Mouse (Mus musculus) lung, embryonic 14.5 days (tissue): ENCODE measurements around the gene Cacng2. TPM values are rescaled to one million over a fixed set of nuclear protein-coding genes. Genes with fewer than 3 reads are reported as not detected.

Experiments used
- ATAC-seq: fragments of 200-750 bp; cut with Nextera tagmentation; 2 replicates; pipeline ENCODE4 v1.8.0; 2017; ENCODE audit warnings: mild to moderate bottlenecking, moderate TSS enrichment, moderate library complexity; ENCODE audit not compliant: insufficient read depth
- DNase-seq: peaks from one replicate; pipeline ENCODE4 v3.0.0-alpha.2; 2015
- H3K27ac ChIP-seq: fragments of 300-500 bp; sonication (generic); 2 replicates; pipeline ENCODE4 v1.5.1; 2014; ENCODE audit warnings: low read depth, mild to moderate bottlenecking, moderate library complexity
- H3K27me3 ChIP-seq: fragments of 300-500 bp; sonication (generic); 2 replicates; pipeline ENCODE4 v1.6.1; 2014; ENCODE audit warnings: low read length, control low read depth; ENCODE audit not compliant: insufficient read depth
- H3K36me3 ChIP-seq: fragments of 300-500 bp; sonication (generic); 2 replicates; pipeline ENCODE4 v1.6.1; 2014; ENCODE audit warnings: control low read depth; ENCODE audit not compliant: insufficient read depth
- H3K4me1 ChIP-seq: fragments of 300-500 bp; sonication (generic); 2 replicates; pipeline ENCODE4 v1.6.1; 2014; ENCODE audit warnings: antibody characterized with exemption, control low read depth; ENCODE audit not compliant: insufficient read depth
- H3K4me2 ChIP-seq: fragments of 300-500 bp; sonication (generic); 2 replicates; pipeline ENCODE4 v1.6.1; 2014; ENCODE audit warnings: mild to moderate bottlenecking
- H3K4me3 ChIP-seq: fragments of 300-500 bp; sonication (generic); 2 replicates; pipeline ENCODE4 v1.5.1; 2014; ENCODE audit warnings: low read depth, low read length
- H3K9ac ChIP-seq: fragments of 300-500 bp; sonication (generic); 2 replicates; pipeline ENCODE4 v1.6.1; 2014
- H3K9me3 ChIP-seq: fragments of 300-500 bp; sonication (generic); 2 replicates; pipeline ENCODE4 v1.6.1; 2016; ENCODE audit warnings: low read depth, low read length, control low read depth
- CTCF ChIP-seq: IDR thresholded peaks from 2 replicates; pipeline ENCODE4 v1.5.1; 2016; ENCODE audit warnings: antibody characterized with exemption, low read depth
- WGBS: fragments of 180-500 bp; shearing (Covaris S2); extraction: QIAGEN DNeasy Blood & Tissue Kit; methylation state at CpG from one replicate; pipeline ENCODE4 v1.1.7; 2014; 5-methylcytosine and 5-hydroxymethylcytosine counted together
- polyA plus RNA-seq: library from polyadenylated mRNA; unstranded; fragments of >200 nt; fragmentation: Nextera tagmentation; extraction: Ambion mirVana; gene quantifications from 2 replicates; pipeline ENCODE4 v1.2.1, GENCODE M21; 2014

Gene Cacng2
- polyA plus RNA-seq, 1 experiment from 2014 or later, result not detected

DNA sequence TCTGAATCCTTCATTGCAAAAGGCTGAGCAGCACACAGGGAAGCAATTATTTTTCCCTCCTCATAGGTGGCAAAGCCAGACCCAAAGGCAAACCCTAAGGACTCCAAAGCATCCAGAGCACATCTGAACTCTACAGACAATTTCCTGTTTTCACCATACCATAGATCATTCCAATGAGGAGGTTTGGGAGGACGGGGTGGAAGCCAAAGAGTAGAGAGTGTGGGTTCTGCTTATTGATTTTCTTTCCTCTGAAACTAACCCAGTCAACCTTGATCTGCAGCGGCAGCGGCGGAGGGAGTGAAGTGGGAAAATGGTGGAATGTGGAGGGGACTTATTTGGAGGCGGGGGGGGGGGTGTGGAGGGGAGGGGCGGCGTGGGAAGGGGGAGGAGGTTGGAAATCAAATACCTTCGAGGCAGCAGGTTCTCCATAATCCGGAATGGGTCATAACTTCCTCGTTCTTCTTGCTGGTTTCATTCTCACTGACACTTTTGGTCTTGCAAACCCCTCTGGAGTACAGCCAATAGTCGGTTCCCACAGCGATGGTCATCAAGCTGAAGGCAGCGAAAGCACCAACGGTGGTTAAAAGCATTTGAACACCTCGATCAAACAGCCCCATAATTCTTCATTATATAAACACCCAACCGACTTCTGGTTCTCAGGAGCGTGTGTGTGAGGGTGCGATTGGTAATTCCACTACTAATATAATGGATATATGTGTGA lies 1.4 kb downstream of the Cacng2 start:
- WGBS, result 63% methylated on average over 18 of the region's 18 CpGs
- Histone ChIP-seq H3K4me3 (no peak overlapping the region), H3K36me3 (no peaks in the 10 kb centered on the region), H3K9ac (no peak overlapping the region), H3K27me3 (peaks cover 7% of the 10 kb centered on the region), H3K4me1 (no peaks in the 10 kb centered on the region), H3K9me3 (no peaks in the 10 kb centered on the region), H3K27ac (no peak overlapping the region), H3K4me2 (no peak overlapping the region)
- TF ChIP-seq CTCF, result no peak
- no peak for DNase-seq
- no peak for ATAC-seq

DNA sequence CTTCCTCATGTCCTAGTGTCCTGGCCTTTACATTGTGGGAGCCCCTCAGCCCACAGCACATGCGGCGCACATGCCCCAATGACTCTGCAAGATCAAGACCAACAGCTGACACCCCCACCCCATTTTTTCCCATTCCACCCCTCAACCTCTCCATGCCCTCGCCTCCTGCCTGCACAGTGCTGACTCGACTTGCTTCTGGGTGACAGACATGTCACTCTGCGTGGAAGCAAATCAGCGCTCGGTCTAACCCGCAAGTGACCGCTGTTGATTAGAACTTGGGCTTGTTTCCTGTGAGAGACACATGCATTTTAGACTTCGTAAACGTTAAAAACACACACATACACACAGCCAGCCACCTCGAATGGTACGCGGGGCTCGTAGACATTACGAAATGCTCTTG lies 2.1 kb downstream of the Cacng2 start:
- Histone ChIP-seq H3K4me2 (no peak overlapping the region), H3K27ac (no peak overlapping the region), H3K9ac (no peak overlapping the region), H3K4me3 (no peak overlapping the region), H3K36me3 (no peaks in the 10 kb centered on the region), H3K4me1 (no peaks in the 10 kb centered on the region), H3K27me3 (peaks cover 7% of the 10 kb centered on the region), H3K9me3 (no peaks in the 10 kb centered on the region)
- no peak for TF ChIP-seq CTCF
- WGBS, result 86% methylated on average over 16 of the region's 16 CpGs
- ATAC-seq (no peak), DNase-seq (no peak)

DNA sequence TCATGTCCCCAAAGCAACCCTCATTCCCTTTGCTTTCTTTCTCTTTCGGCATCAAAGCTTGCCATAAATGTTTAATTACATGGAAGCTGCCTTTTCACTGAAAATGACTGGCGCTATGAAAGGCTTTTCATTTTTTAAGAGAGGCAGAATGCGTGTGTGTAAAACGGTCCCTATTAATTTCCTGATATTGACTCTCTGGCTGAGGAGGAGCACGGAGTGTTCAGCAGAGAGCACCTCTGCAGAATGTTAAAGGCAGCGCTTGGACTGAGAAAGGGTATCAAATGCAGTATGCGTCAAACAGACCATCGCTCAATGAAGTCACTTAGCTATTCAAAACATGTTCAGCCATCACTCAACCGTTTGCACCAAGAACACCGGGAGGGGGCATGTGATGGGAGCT lies 2.9 kb downstream of the Cacng2 start:
- Histone ChIP-seq H3K4me2 (no peak overlapping the region), H3K9ac (no peak overlapping the region), H3K27ac (no peak overlapping the region), H3K9me3 (no peaks in the 10 kb centered on the region), H3K4me3 (no peak overlapping the region), H3K36me3 (no peaks in the 10 kb centered on the region), H3K4me1 (no peaks in the 10 kb centered on the region), H3K27me3 (peaks cover 7% of the 10 kb centered on the region)
- no peak for DNase-seq
- ATAC-seq, result no peak
- 82% methylated on average over 10 of the region's 10 CpGs for WGBS
- TF ChIP-seq CTCF, result no peak

DNA sequence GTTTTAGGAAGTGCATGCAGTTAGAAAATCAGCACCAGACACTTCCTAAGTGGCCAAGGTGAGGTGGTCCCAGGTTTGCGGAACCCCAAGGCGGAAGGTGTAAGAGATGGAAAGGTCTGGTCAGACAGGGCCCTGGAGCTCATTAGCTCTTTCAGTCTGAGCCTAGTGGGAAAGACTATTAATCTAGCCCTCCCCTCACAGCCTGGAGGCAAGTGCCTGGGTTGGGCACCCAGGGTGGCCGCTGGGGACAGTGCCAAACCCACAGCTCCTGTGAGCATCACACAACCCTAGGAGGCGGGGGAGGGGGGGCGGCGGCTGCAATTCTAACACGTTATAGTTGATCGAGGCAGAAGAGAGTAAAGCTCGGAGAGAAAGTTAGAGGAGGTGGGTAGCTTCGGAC lies 3.6 kb downstream of the Cacng2 start:
- no peaks in the 10 kb centered on the region for H3K9me3 ChIP-seq
- H3K4me2 ChIP-seq, result no peak overlapping the region
- DNase-seq (no peak), ATAC-seq (no peak)
- H3K4me1 ChIP-seq, result no peaks in the 10 kb centered on the region
- H3K4me3 ChIP-seq, result no peak overlapping the region
- H3K36me3 ChIP-seq, result no peaks in the 10 kb centered on the region
- H3K27ac ChIP-seq, result no peak overlapping the region
- H3K9ac ChIP-seq, result no peak overlapping the region
- H3K27me3 ChIP-seq, result peaks cover 7% of the 10 kb centered on the region
- TF ChIP-seq CTCF, result no peak
- 73% methylated on average over 10 of the region's 10 CpGs for WGBS

DNA sequence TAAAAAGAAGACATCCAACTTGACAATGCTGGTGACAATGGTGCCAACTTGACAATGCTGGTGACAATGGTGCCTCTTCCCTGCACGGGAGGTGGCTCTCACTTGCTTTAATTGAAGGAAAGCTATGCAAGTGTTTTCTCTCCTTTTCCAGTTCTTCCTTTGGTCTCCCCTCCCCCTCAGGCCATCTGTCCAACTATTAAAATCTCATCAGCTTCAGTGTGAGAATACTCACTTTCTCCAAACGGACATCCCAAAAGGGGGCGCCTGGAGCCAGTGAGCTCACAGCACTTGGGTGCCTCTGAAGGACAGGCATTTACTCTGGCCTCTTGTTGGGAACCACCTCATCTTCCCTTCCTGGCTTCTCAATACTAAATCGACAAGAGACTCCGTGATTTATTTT lies 20.3 kb downstream of the Cacng2 start:
- no peak overlapping the region for H3K4me3 ChIP-seq
- no peak overlapping the region for H3K9ac ChIP-seq
- H3K27me3 ChIP-seq, result no peaks in the 10 kb centered on the region
- no peak overlapping the region for H3K27ac ChIP-seq
- WGBS, result 56% methylated on average over 5 of the region's 5 CpGs
- H3K36me3 ChIP-seq, result no peaks in the 10 kb centered on the region
- no peaks in the 10 kb centered on the region for H3K4me1 ChIP-seq
- H3K9me3 ChIP-seq, result no peaks in the 10 kb centered on the region
- no peak overlapping the region for H3K4me2 ChIP-seq
- no peak for ATAC-seq
- no peak for DNase-seq
- no peak for TF ChIP-seq CTCF

DNA sequence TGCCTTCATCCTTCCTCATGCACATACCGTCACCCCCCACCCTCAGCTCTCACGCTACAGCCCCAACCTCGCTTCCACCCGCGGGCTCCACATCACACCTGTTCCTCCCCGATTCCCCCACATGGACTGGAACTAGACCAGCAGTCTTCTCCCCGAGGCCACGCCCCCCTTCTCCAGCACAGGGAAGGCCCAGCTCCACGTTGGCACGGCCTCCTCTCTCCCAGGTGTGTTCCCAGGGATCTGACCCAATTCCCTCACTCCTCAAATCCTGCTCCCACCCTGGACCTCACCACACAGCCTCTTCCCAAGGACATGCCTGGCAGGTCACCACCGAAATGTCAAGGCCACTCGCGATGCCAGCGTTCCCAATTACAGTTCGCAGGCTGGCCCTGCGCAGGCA lies 23.8 kb downstream of the Cacng2 start:
- Histone ChIP-seq H3K36me3 (no peaks in the 10 kb centered on the region), H3K9me3 (no peaks in the 10 kb centered on the region), H3K27me3 (no peaks in the 10 kb centered on the region), H3K9ac (no peak overlapping the region), H3K27ac (no peak overlapping the region), H3K4me2 (no peak overlapping the region), H3K4me1 (no peaks in the 10 kb centered on the region), H3K4me3 (no peak overlapping the region)
- ATAC-seq, result no peak
- WGBS, result 86% methylated on average over 16 of the region's 16 CpGs
- DNase-seq, result no peak
- no peak for TF ChIP-seq CTCF

DNA sequence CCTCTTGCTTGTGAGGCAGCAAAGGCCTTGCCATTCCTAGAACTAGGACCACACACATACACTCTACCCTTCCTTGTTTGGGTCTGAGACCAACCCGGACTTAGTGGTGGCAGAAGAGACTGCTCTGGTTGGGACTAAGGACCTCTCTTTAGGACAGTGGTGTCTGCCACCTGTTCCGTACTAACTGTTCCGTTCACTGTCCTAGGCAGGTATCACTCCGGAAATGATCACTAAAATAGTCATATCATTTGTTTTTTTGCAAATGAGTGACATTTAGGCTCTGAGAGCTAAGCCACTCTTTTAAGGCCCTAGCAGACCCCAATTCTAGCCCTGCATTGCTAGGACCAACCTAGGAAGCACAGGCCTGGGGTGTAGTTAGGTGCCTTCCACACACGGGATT lies 26.2 kb downstream of the Cacng2 start:
- H3K4me1 ChIP-seq, result no peaks in the 10 kb centered on the region
- H3K4me3 ChIP-seq, result no peak overlapping the region
- no peaks in the 10 kb centered on the region for H3K9me3 ChIP-seq
- no peak overlapping the region for H3K4me2 ChIP-seq
- H3K27ac ChIP-seq, result no peak overlapping the region
- H3K9ac ChIP-seq, result no peak overlapping the region
- ATAC-seq (no peak), DNase-seq (no peak)
- WGBS, result 85% methylated on average over 5 of the region's 5 CpGs
- no peaks in the 10 kb centered on the region for H3K36me3 ChIP-seq
- TF ChIP-seq CTCF, result no peak
- H3K27me3 ChIP-seq, result no peaks in the 10 kb centered on the region
